Mouse (Mus musculus) frontal cortex, adult 2 months (tissue): ENCODE results near the gene Myh7b. TPM values are rescaled to one million over a fixed set of nuclear protein-coding genes. Genes with fewer than 3 reads are reported as not detected.
A peak's percentile ranks its signal among the peaks of the same experiment; 100 is the strongest.

Experiments used
- DNase-seq, 2 experiments: peaks; one replicate each; pipeline ENCODE4 v3.0.0; 2022; ENCODE audit warnings: low spot score in 1 of 2; ENCODE audit errors: extremely low spot score in 1 of 2
- polyA plus RNA-seq: library from polyadenylated mRNA; depleted of rRNA; stranded (reverse); fragments of >200 nt; gene quantifications from 2 replicates; pipeline ENCODE4 v1.2.3, GENCODE M21; 2012

Gene Myh7b
- polyA plus RNA-seq, 1 experiment, result 6.0 TPM

GRCm38 (mm10) chr2:155632138-155632936 is 21.3 kb downstream of the Myh7b start:
- no peak for DNase-seq

DNA sequence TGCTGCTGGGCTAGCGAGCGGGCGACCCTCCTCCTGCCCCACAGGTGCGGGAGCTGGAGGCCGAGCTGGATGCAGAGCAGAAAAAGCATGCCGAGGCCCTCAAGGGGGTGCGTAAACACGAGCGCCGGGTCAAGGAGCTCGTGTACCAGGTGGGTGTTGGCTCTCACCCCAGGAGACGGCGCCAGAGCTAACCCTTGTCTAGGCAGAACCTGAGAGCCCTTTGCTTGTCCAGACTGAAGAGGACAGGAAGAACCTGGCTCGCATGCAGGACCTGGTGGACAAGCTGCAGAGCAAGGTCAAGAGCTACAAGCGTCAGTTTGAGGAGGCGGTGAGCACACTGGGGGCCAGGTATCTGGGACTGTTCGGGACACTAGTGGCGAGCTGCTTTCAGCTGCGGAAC is 22.1 kb downstream of the Myh7b start:
- no peak for DNase-seq

DNA sequence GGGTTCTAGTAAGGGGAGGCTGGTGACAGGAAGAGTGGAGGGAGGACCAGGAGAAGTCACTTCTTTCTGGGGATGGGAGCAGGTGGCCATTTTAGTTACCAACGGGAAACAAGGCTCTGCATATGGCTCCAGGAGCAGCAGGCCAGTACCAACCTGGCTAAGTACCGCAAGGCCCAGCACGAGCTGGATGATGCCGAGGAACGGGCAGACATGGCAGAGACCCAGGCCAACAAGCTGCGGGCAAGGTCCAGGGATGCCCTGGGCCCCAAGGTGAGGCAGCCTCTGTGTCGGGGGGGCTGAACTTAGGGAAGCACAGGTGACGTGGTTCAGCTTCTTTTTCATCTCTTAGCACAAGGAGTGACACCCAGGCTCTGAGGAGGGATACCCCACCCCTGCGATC is 22.7 kb downstream of the Myh7b start:
- DNase-seq, result no peak

DNA sequence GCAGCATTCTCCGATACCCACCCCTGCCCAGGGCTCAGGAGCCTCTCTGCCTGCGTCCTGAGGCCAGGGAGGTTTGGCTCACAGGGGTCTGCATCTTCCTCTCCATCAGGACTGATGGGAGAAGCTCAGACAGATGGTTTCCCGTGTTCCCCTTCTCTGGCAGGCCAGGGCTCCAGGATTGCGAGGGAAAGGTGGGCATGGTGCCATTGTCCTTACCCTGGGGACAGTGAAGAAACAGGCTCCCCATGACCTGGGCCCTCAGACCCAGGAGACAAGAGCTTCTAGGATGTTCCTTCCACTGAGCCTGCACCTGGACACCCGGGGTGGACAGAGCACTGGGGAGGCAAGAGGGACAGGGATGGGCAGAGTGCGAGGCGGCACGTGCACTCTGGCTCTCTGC is 23.6 kb downstream of the Myh7b start:
- DNase-seq, result no peak

DNA sequence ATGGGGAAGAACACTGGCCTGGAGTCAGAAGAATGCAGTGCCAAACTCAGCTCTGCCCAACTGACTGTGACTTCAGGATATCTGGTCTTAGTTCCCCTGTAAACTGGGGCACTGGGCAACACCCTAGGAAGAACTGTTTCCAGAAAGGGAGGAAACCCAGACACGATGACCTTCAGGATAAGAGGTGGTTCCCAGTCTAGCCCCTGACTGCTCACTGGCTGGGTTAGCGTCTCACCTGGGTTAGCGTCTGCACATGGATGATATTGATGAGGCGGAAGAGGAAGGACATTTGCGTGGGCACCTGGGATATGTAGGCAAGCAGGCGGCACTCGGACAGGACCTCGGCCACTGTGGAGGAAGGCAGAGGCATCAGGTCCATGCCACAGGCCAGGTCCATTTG is 24.9 kb downstream of the Myh7b start:
- DNase-seq, result no peak

- no peak for DNase-seq
Observed at GRCm38 (mm10) chr2:155636881-155637280, 25.9 kb downstream of the Myh7b start.

DNA sequence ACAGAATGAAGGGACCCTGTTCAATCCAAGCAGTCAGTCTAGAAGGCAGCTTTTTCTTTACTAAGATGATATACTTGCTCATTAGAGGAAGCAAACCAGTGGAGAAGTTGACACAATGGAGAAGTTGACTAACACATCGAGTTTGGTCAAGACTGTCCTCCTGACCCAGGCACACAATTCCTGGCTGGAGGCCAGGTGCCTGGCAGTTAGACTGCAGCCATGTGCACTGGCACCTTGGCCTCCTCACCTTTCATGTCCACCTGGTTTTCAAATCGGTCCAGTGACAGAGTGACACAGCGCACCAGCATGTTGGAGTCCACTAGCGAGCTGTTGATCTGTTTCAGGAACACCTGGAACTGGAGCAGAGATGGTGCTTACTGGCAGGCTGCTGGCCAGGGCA is 26.4 kb downstream of the Myh7b start:
- DNase-seq, result no peak

DNA sequence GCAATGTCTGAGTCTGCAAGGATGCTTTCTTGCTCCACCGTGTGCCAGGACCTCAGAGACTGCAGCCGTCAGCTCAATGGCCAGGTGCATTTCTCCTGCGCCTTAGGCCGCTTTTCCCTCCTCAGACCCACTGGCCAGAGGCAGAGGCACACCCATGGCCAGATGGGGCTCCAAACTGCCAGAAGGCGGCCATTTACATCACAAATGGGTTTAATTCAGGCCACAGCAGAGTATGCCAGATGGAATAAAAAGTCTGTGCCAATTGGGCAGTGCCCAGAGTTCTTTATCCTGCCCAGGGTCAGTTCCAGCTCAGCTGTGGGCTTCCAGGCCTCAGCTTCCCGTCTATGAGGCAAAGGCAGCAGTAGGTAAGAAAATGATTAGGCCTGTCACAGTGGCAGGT is 29.6 kb downstream of the Myh7b start:
- DNase-seq, result peak in 1 of 2 experiments; percentile 68

GRCm38 (mm10) chr2:155641540-155642472 is 30.8 kb downstream of the Myh7b start:
- peak in 1 of 2 experiments; percentile 49 for DNase-seq

- DNase-seq, result no peak
Observed at GRCm38 (mm10) chr2:155645746-155646145, 34.7 kb downstream of the Myh7b start.

DNA sequence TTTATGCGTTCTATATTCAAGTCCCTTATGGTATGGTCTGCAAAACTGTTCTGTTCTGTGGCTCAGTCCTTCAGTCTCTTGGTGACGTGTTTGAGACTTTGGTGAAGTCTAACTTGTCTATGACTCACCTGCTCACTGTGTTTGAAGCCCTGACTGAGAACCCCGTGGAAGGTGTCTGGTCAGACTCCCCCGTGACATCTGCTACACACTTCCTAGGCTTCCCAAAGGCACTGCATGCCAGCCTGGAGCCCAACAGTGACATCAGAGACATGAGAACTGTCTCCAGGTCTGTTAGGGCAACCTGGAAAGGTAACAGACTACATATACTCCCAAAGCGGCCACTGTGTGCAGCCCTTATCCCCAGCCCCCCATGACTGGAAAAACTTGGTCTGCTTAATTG is 41.6 kb downstream of the Myh7b start:
- DNase-seq, result no peak

DNA sequence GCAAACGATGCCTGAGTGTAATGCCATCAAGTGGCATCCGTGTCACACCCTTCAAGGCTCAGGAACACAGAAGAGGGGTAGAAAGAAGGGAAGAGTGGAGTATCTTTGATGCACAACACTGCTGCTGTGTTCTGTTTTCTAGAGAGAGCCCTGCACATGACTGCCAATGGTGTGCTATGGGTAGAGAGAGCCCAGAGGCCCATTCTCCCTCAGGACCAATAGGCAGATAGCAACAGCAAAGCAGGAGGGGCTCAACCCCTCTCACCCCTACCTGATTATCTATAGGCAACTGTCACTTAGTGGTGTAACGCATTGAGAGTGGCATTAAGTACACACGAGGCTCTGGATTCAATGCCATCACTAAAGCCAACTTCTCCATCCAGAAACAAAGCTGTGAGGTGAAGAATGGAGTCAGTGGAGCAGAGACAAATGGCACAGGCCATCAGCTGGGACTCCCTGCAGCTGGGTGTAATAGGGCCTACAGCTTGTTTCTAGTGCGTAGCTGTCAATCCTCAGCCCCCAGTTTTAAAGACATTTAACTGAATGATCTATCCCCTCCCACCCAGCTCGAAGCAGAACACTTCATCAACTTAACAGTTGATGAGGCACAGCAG is 44.9 kb downstream of the Myh7b start:
- DNase-seq, result no peak

DNA sequence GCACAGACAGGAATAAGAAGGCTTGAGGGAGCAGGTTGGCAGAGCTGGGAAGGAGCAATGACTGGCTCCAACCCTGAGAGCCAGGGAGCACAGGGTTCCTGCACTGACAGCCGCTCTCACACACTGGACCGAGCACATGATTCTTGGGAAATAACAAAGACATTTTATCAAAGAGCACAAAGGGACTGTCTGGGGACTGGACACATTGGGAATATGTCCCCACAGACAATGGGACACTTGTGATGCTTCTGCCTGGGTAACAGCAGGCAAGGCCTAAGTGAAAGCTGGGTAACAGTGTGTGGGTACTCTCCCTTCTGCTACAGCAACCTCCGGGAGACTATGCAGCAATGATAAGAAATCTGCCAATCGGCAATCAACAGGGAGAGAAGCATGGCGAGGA is 51.4 kb downstream of the Myh7b start:
- DNase-seq, result no peak

DNA sequence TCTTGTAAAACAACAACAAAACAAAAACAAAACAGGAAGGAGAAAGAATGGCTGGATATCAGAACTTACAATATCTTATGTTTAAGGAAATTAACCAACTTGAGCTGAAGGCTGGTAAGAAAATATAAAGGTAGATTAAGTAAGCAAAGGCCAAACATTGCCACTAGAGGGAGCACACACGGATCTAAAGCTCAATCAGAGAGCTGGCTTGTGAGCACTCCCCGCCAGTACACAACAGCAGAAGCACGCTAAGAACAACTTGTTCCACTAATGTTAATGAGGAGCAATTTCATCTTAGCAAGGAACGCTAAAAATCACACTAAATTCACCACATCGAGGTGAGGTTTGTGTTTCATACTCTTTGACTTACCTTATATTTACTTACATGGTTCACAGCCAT is 52.1 kb downstream of the Myh7b start:
- peak in 1 of 2 experiments; percentile 84 for DNase-seq

DNA sequence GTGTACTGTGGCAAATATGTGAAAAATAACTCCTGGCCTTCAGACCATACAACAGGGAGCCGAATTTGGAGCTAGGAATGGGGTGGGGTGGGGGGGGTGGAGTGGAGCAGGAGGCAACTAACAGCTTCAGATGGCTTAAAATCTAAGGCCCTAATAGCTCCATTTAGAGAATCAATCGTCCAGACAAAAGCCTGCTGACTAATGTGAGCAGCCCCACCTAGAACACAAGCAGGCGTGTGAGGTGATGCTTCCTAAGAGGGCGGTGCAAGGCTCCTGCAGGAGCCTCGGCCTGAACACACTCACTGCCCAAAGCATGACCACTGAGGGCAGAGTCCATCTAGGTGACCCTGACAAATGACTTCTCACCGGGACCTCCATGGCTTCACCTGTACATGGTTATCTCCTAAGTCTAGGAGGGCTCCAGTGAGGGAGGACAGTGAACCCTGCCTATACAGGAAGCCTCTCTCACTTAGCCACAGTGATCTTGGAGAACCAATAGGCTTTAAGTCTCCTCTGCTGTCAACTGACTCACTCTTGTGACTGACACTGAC is 53.0 kb downstream of the Myh7b start:
- DNase-seq, result no peak

GRCm38 (mm10) chr2:155667881-155668280 is 56.9 kb downstream of the Myh7b start:
- no peak for DNase-seq

DNA sequence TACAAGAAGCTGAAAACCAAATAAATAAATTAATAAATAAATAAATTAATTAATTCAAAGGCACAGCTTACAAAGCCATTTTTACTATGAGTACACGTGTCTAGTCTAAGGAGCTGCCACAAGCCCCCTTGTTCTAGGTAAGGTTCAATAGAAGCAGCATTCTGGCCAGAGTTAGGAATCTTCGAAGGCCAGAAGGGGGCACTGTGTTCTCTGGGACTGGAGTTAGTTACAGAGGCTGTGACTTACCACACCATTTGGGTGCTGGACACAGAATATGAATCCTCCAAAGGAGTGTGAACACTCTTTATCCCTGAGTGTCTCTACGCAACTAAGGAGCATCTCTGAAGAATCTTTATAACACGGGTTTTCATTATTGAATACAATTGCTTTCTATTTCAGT is 57.4 kb downstream of the Myh7b start:
- DNase-seq, result peak in 1 of 2 experiments; percentile 36

GRCm38 (mm10) chr2:155671236-155671635 is 60.2 kb downstream of the Myh7b start:
- DNase-seq, result no peak

DNA sequence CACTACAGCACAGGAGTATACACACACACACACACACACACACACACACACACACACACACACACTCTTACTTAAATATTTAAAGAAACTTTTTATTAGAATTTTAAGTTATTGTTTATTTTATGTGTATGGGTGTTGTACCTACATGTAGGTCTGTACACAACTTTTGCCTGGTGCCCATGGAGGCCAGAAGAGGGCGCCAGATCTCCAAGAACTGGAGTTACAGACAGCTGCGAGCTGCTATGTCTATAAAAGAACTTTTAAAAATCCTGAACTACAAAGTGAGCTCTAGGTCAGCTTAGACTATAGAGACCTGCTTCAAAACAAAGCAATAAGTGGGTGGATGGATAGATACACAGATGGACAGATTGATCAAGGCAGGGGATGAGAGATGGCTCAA is 62.5 kb downstream of the Myh7b start:
- DNase-seq, result peak in 1 of 2 experiments; percentile 68

- no peak for DNase-seq
Observed at GRCm38 (mm10) chr2:155675118-155675517, 64.1 kb downstream of the Myh7b start.

DNA sequence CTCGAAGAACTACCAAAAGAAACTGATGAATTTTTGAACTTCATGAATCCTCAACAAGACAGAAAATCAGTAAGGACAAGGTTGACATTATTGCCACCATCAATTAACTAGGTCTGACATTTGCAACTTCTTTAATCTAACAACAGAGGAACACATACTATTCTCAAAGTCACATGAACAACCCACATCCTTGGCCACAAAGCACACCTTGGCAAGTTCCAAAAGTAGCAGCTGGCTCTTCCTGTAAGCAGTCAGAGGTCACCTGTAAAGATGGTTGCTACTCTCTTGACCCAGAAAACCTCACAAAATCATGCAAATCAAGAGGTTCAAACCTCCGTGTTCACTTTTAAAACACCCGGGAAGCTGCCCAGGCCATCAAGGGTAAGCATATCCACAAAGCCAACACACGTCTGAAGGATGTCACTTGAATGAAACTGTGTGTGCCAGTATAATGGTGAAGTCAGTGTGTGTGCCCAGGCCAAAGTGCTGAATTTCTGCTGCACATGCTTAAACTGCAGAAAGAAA is 68.6 kb downstream of the Myh7b start:
- DNase-seq, result no peak
